Mouse (Mus musculus): ENCODE measurements around the gene Galnt6. TPM values are rescaled to one million over a fixed set of nuclear protein-coding genes. Genes with fewer than 3 reads are reported as not detected.

Galnt6 gene
- polyA plus RNA-seq, 1 experiment from 2014 or later = 0.08 TPM

DNA sequence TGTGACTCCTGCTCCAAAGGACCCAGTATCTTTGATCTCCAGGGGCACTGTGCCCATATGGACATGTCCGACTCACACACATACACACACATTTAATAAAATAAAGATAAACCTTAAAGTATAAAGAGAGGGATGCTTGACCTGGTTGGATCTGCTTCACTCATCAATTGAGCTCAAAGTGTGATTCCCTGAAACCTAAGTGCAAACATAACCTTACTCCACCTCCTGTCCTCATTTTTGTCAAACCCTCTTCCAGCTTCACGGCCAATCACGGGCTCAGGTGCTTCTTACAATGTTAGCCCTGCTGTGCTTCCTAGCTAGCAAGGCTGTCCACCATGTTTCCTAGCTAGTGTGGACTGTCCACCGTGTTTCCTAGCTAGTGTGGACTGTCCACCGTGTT is 74.0 kb downstream of the Galnt6 start:
- no peak overlapping the region for H3K9ac ChIP-seq (ENCODE audit: low read length)
- no peak for ATAC-seq (ENCODE audit: insufficient number of reproducible peaks, insufficient read depth, low FRiP score, low read depth)
- no peaks in the 10 kb centered on the region for H3K36me3 ChIP-seq (ENCODE audit: control insufficient read depth, insufficient read depth, low read length)
- no peaks in the 10 kb centered on the region for H3K9me3 ChIP-seq (ENCODE audit: control insufficient read depth, low read length)
- H3K4me3 ChIP-seq (ENCODE audit: control insufficient read depth in 1 of 2, insufficient read depth in 1 of 2, low read depth in 1 of 2, low read length in 2 of 2) = no peak overlapping the region
- H3K27me3 ChIP-seq (ENCODE audit: control insufficient read depth, insufficient read depth, low read length) = no peaks in the 10 kb centered on the region
- no peak overlapping the region for H3K27ac ChIP-seq (replicated peaks in 1 of 2; ENCODE audit: control insufficient read depth in 1 of 2, insufficient read depth in 1 of 2, low read depth in 2 of 2, low read length in 2 of 2)
- 74% methylated on average over 5 of the region's 5 CpGs for WGBS
- H3K4me1 ChIP-seq (ENCODE audit: control insufficient read depth in 2 of 2, insufficient read depth in 2 of 2, low read length in 2 of 2) = no peaks in the 10 kb centered on the region
- no peak overlapping the region for H3K4me2 ChIP-seq (ENCODE audit: low read length)

DNA sequence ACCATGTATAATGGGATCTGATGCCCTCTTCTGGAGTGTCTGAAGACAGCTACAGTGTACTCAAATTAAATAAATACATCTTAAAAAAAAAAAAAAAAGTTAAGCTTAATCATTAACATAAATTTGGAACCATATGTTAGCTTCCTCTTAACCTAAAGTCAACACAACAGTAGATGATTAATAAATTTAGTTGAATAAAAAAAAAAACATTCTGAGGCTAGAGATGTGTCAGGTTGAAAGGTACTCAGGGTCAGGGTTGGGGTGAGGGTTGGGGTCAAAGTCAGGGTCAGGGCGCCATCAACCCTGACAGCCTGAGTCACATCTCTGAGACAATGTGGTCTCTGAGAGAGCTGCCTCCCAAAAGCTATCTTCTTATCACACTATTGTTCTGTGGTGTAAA is 74.9 kb downstream of the Galnt6 start:
- no peak overlapping the region for H3K4me3 ChIP-seq (ENCODE audit: control insufficient read depth in 1 of 2, insufficient read depth in 1 of 2, low read depth in 1 of 2, low read length in 2 of 2)
- WGBS = 80% methylated on average over 1 of the region's 1 CpGs
- no peaks in the 10 kb centered on the region; a peak in 2 of 4 replicates for H3K4me1 ChIP-seq (ENCODE audit: control insufficient read depth in 2 of 2, insufficient read depth in 2 of 2, low read length in 2 of 2)
- no peak for ATAC-seq (ENCODE audit: insufficient number of reproducible peaks, insufficient read depth, low FRiP score, low read depth)
- no peak overlapping the region for H3K4me2 ChIP-seq (ENCODE audit: low read length)
- H3K36me3 ChIP-seq (ENCODE audit: control insufficient read depth, insufficient read depth, low read length) = no peaks in the 10 kb centered on the region
- H3K27me3 ChIP-seq (ENCODE audit: control insufficient read depth, insufficient read depth, low read length) = no peaks in the 10 kb centered on the region
- no peaks in the 10 kb centered on the region for H3K9me3 ChIP-seq (ENCODE audit: control insufficient read depth, low read length)
- no peak overlapping the region for H3K27ac ChIP-seq (replicated peaks in 1 of 2; ENCODE audit: control insufficient read depth in 1 of 2, insufficient read depth in 1 of 2, low read depth in 2 of 2, low read length in 2 of 2)
- H3K9ac ChIP-seq (ENCODE audit: low read length) = no peak overlapping the region

DNA sequence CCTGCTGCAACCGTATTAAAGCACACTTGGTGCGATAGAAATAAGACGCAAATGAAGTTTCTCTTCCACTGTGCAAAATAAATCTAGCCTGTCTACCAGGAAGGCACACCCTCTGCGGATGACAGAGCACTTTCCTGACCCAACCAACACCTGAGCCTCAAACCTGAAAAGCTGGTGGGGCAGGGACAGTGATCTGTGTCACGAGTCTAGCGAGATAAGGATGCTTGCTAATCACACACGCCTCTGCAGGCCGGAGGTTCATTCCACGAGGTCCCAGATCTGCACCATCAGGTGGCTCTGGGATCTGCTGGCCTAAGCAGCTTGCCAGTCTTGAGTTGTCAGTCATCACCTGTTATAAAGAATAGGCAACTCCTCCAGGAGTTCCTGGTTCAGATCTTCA is 77.6 kb downstream of the Galnt6 start:
- WGBS = 54% methylated on average over 9 of the region's 9 CpGs
- no peak for ATAC-seq (ENCODE audit: insufficient number of reproducible peaks, insufficient read depth, low FRiP score, low read depth)
- H3K4me2 ChIP-seq (ENCODE audit: low read length) = no peak overlapping the region

DNA sequence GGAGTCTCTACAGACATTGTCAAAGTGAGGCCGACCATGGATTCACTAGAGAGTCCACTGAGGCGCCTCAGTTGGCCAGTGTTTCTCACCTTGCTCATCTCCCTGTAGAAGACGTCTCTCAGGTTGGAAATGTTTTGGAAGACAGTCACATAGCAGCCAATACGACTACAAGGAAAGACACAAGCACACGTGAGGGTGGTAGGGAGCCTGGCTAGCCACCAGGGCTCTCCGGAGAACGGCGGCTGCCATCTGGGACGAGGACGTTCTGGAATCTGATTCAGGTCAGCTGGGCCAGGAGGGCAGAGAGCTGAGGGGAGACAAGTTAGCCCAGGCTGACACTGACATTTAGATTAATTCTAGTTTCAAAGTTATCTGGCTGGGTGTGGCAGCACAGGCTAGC is 79.1 kb downstream of the Galnt6 start:
- WGBS = 75% methylated on average over 10 of the region's 10 CpGs
- no peaks in the 10 kb centered on the region; a peak in 2 of 4 replicates for H3K4me1 ChIP-seq (ENCODE audit: control insufficient read depth in 2 of 2, insufficient read depth in 2 of 2, low read length in 2 of 2)
- no peak overlapping the region for H3K4me2 ChIP-seq (ENCODE audit: low read length)
- H3K9me3 ChIP-seq (ENCODE audit: control insufficient read depth, low read length) = no peaks in the 10 kb centered on the region
- no peaks in the 10 kb centered on the region for H3K27me3 ChIP-seq (ENCODE audit: control insufficient read depth, insufficient read depth, low read length)
- H3K9ac ChIP-seq (ENCODE audit: low read length) = no peak overlapping the region
- no peak overlapping the region for H3K27ac ChIP-seq (replicated peaks in 1 of 2; ENCODE audit: control insufficient read depth in 1 of 2, insufficient read depth in 1 of 2, low read depth in 2 of 2, low read length in 2 of 2)
- H3K36me3 ChIP-seq (ENCODE audit: control insufficient read depth, insufficient read depth, low read length) = no peaks in the 10 kb centered on the region
- H3K4me3 ChIP-seq (ENCODE audit: control insufficient read depth in 1 of 2, insufficient read depth in 1 of 2, low read depth in 1 of 2, low read length in 2 of 2) = no peak overlapping the region
- no peak for ATAC-seq (ENCODE audit: insufficient number of reproducible peaks, insufficient read depth, low FRiP score, low read depth)

More for the DNA sequence above, 77.6 kb downstream of the Galnt6 start:
- Histone ChIP-seq H3K4me3 (ENCODE audit: control insufficient read depth in 1 of 2, insufficient read depth in 1 of 2, low read depth in 1 of 2, low read length in 2 of 2) (no peak overlapping the region), H3K4me1 (ENCODE audit: control insufficient read depth in 2 of 2, insufficient read depth in 2 of 2, low read length in 2 of 2) (no peaks in the 10 kb centered on the region; a peak in 2 of 4 replicates), H3K9me3 (ENCODE audit: control insufficient read depth, low read length) (no peaks in the 10 kb centered on the region), H3K27ac (replicated peaks in 1 of 2; ENCODE audit: control insufficient read depth in 1 of 2, insufficient read depth in 1 of 2, low read depth in 2 of 2, low read length in 2 of 2) (no peak overlapping the region), H3K9ac (ENCODE audit: low read length) (no peak overlapping the region), H3K27me3 (ENCODE audit: control insufficient read depth, insufficient read depth, low read length) (no peaks in the 10 kb centered on the region), H3K36me3 (ENCODE audit: control insufficient read depth, insufficient read depth, low read length) (no peaks in the 10 kb centered on the region)

DNA sequence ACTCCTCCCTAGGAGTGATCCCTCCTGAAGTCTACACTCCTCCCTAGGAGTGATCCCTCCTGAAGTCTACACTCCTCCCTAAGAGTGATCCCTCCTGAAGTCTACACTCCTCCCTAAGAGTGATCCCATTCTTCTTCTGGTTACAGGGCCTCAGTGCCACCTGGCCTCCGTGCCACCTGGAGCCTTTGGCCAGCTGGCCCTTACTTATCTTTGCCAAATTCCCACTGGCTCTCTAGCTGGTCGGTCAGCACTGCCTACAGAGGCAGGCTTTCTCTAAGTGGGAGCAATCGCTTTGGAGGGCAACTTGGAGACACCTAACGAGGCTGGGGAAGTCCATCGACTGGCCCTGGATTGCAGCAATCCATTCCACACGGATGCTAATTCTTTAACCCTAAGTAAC is 83.0 kb downstream of the Galnt6 start:
- H3K4me1 ChIP-seq (ENCODE audit: control insufficient read depth in 2 of 2, insufficient read depth in 2 of 2, low read length in 2 of 2) = peaks cover 0 to 4% of the 10 kb centered on the region in 2 experiments; a peak in 3 of 4 replicates
- no peak overlapping the region for H3K9ac ChIP-seq (ENCODE audit: low read length)
- no peak overlapping the region for H3K4me3 ChIP-seq (ENCODE audit: control insufficient read depth in 1 of 2, insufficient read depth in 1 of 2, low read depth in 1 of 2, low read length in 2 of 2)
- no peak overlapping the region for H3K27ac ChIP-seq (replicated peaks in 1 of 2; ENCODE audit: control insufficient read depth in 1 of 2, insufficient read depth in 1 of 2, low read depth in 2 of 2, low read length in 2 of 2)
- WGBS = 70% methylated on average over 6 of the region's 6 CpGs
- no peaks in the 10 kb centered on the region for H3K9me3 ChIP-seq (ENCODE audit: control insufficient read depth, low read length)
- no peak overlapping the region for H3K4me2 ChIP-seq (ENCODE audit: low read length)
- ATAC-seq (ENCODE audit: insufficient number of reproducible peaks, insufficient read depth, low FRiP score, low read depth) = no peak
- no peaks in the 10 kb centered on the region for H3K36me3 ChIP-seq (ENCODE audit: control insufficient read depth, insufficient read depth, low read length)
- no peaks in the 10 kb centered on the region for H3K27me3 ChIP-seq (ENCODE audit: control insufficient read depth, insufficient read depth, low read length)

DNA sequence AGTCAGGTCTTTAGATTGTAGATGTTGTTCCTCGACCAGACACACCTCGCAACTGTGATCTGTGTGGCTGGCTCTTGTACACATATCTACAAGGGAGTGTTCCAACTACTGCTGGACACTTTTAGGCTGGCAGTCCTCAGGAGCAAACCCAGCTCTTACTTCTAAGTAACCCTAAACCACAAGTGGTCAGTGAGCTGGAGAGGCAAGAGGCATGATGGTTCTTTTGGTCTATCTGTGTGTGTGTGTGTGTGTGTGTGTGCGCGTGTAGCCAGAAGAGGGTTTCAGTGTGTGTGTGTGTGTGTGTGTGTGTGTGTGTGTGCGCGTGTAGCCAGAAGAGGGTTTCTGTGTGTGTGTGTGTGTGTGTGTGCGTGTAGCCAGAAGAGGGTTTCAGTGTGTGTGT is 86.7 kb downstream of the Galnt6 start:
- 87% methylated on average over 7 of the region's 7 CpGs for WGBS
- no peak for ATAC-seq (ENCODE audit: insufficient number of reproducible peaks, insufficient read depth, low FRiP score, low read depth)
- peaks cover 8% of the 10 kb centered on the region in 2 experiments for H3K4me1 ChIP-seq (ENCODE audit: control insufficient read depth in 2 of 2, insufficient read depth in 2 of 2, low read length in 2 of 2)
- no peaks in the 10 kb centered on the region for H3K36me3 ChIP-seq (ENCODE audit: control insufficient read depth, insufficient read depth, low read length)
- no peak overlapping the region for H3K27ac ChIP-seq (replicated peaks in 1 of 2; ENCODE audit: control insufficient read depth in 1 of 2, insufficient read depth in 1 of 2, low read depth in 2 of 2, low read length in 2 of 2)
- H3K9me3 ChIP-seq (ENCODE audit: control insufficient read depth, low read length) = no peaks in the 10 kb centered on the region
- H3K9ac ChIP-seq (ENCODE audit: low read length) = no peak overlapping the region
- no peak overlapping the region for H3K4me3 ChIP-seq (ENCODE audit: control insufficient read depth in 1 of 2, insufficient read depth in 1 of 2, low read depth in 1 of 2, low read length in 2 of 2)
- no peaks in the 10 kb centered on the region for H3K27me3 ChIP-seq (ENCODE audit: control insufficient read depth, insufficient read depth, low read length)
- no peak overlapping the region for H3K4me2 ChIP-seq (ENCODE audit: low read length)

Small RNAs within 50 kb of the gene (microRNA-seq; reads per million reads assigned to microRNA genes)
- not detected for gene Mir6961

Other genes starting within 250 kb of the Galnt6 start
- gene Csrnp2, start 233.9 kb downstream of the Galnt6 start, polyA plus RNA-seq (2014; fragmentation: Nextera tagmentation; extraction: Ambion mirVana) = 7.8 and 8.1 TPM in 2 replicates
- gene Tfcp2, start 177.4 kb downstream of the Galnt6 start, polyA plus RNA-seq (2014; fragmentation: Nextera tagmentation; extraction: Ambion mirVana) = 17.1 and 19.9 TPM in 2 replicates
- gene Pou6f1, start 129.4 kb downstream of the Galnt6 start, polyA plus RNA-seq (2014; fragmentation: Nextera tagmentation; extraction: Ambion mirVana) = 7.1 and 8.2 TPM in 2 replicates
- 253 and 254 TPM in 2 replicates for gene Dazap2, start 114.0 kb downstream of the Galnt6 start, polyA plus RNA-seq (2014; fragmentation: Nextera tagmentation; extraction: Ambion mirVana)
- gene Smagp, start 92.4 kb downstream of the Galnt6 start, polyA plus RNA-seq (2014; fragmentation: Nextera tagmentation; extraction: Ambion mirVana) = 14.5 and 18.7 TPM in 2 replicates
- gene Bin2, start 59.8 kb downstream of the Galnt6 start, polyA plus RNA-seq (2014; fragmentation: Nextera tagmentation; extraction: Ambion mirVana) = 1.9 and 2.8 TPM in 2 replicates
- gene Cela1, start 41.5 kb downstream of the Galnt6 start, polyA plus RNA-seq (2014; fragmentation: Nextera tagmentation; extraction: Ambion mirVana) = 1.1 and 2.0 TPM in 2 replicates
- gene Slc4a8, start 32.4 kb upstream of the Galnt6 start, polyA plus RNA-seq (2014; fragmentation: Nextera tagmentation; extraction: Ambion mirVana) = 0.27 and 0.76 TPM in 2 replicates
- 0.27 and 0.31 TPM in 2 replicates for gene Scn8a, start 140.5 kb upstream of the Galnt6 start, polyA plus RNA-seq (2014; fragmentation: Nextera tagmentation; extraction: Ambion mirVana)